Mouse (Mus musculus) limb, embryonic 14.5 days (tissue): ENCODE measurements around the gene Mus81. TPM values are rescaled to one million over a fixed set of nuclear protein-coding genes. Genes with fewer than 3 reads are reported as not detected.

Experiments
- ATAC-seq: fragments of 200-750 bp; cut with Nextera tagmentation; 2 replicates; pipeline ENCODE4 v1.8.0; 2017; ENCODE audit warnings: low read depth, moderate number of reproducible peaks, moderate TSS enrichment; ENCODE audit not compliant: low FRiP score
- DNase-seq: peaks from one replicate; pipeline ENCODE4 v3.0.0-alpha.2; 2015; ENCODE audit warnings: low spot score
- H3K27ac ChIP-seq: fragments of 300-500 bp; sonication (generic); replicated peaks from 2 replicates; pipeline ENCODE4 v1.5.1; 2014; ENCODE audit warnings: low read depth, mild to moderate bottlenecking, low read length, moderate library complexity, mixed read lengths
- H3K27me3 ChIP-seq: fragments of 300-500 bp; sonication (generic); 2 replicates; pipeline ENCODE4 v1.6.1; 2014; ENCODE audit warnings: low read length, mixed read lengths; ENCODE audit not compliant: control insufficient read depth, insufficient read depth
- H3K36me3 ChIP-seq: fragments of 300-500 bp; sonication (generic); 2 replicates; pipeline ENCODE4 v1.6.1; 2014; ENCODE audit warnings: mild to moderate bottlenecking, low read length, moderate library complexity, mixed read lengths; ENCODE audit not compliant: control insufficient read depth, insufficient read depth
- H3K4me1 ChIP-seq: fragments of 300-500 bp; sonication (generic); 2 replicates; pipeline ENCODE4 v1.6.1; 2014; ENCODE audit warnings: antibody characterized with exemption, low read length, mixed read lengths; ENCODE audit not compliant: control insufficient read depth, insufficient read depth
- H3K4me2 ChIP-seq: fragments of 300-500 bp; sonication (generic); replicated peaks from 2 replicates; pipeline ENCODE4 v1.6.1; 2014; ENCODE audit warnings: low read depth, mild to moderate bottlenecking, low read length, moderate library complexity; ENCODE audit not compliant: severe bottlenecking
- H3K4me3 ChIP-seq: fragments of 300-500 bp; sonication (generic); replicated peaks from 2 replicates; pipeline ENCODE4 v1.5.1; 2014; ENCODE audit warnings: low read length
- H3K9ac ChIP-seq: fragments of 300-500 bp; sonication (generic); 2 replicates; pipeline ENCODE4 v1.6.1; 2014; ENCODE audit warnings: mild to moderate bottlenecking, low read depth, low read length, moderate library complexity; ENCODE audit not compliant: severe bottlenecking
- H3K9me3 ChIP-seq: fragments of 300-500 bp; sonication (generic); 2 replicates; pipeline ENCODE4 v1.6.1; 2016; ENCODE audit warnings: low read length; ENCODE audit not compliant: control insufficient read depth
- POLR2A ChIP-seq: fragments of 200-500 bp; IDR thresholded peaks from 2 replicates; pipeline ENCODE4 v1.8.0; 2012; ENCODE audit warnings: inconsistent platforms, mild to moderate bottlenecking, moderate library complexity, borderline replicate concordance; ENCODE audit not compliant: insufficient read depth, insufficient read length; ENCODE audit errors: extremely low read depth
- WGBS: fragments of 180-500 bp; shearing (Covaris S2); extraction: QIAGEN DNeasy Blood & Tissue Kit; methylation state at CpG from one replicate; pipeline ENCODE4 v1.1.7; 2014; 5-methylcytosine and 5-hydroxymethylcytosine counted together
- polyA plus RNA-seq, 2 experiments: library from polyadenylated mRNA; depleted of rRNA in 1 of 2; stranded (reverse) in 1 of 2; unstranded in 1 of 2; fragments of >200 nt; fragmentation: Nextera tagmentation in 1 of 2; extraction: Ambion mirVana in 1 of 2; gene quantifications; 2 replicates each; pipeline versions ENCODE4 v1.2.1 to v1.2.3; 2012 to 2014

Mus81 gene
- polyA plus RNA-seq, 2 experiments, result 33.9 to 40.8 TPM

GRCm38 (mm10) chr19:5518721-5519120 lies 30.5 kb upstream of the Mus81 start:
- Histone ChIP-seq H3K36me3 (no peaks in the 10 kb centered on the region), H3K4me1 (no peaks in the 10 kb centered on the region), H3K9me3 (no peaks in the 10 kb centered on the region), H3K27ac (no peak overlapping the region), H3K4me3 (no peak overlapping the region), H3K27me3 (no peaks in the 10 kb centered on the region), H3K4me2 (no peak overlapping the region), H3K9ac (no peak overlapping the region)
- no peak for DNase-seq
- 89% methylated on average over 3 of the region's 3 CpGs for WGBS
- TF ChIP-seq POLR2A, result no peak
- ATAC-seq, result no peak

- 78% methylated on average over 8 of the region's 8 CpGs for WGBS
- no peaks in the 10 kb centered on the region for H3K36me3 ChIP-seq
- no peak overlapping the region for H3K27ac ChIP-seq
- H3K9ac ChIP-seq, result no peak overlapping the region
- no peak overlapping the region for H3K4me2 ChIP-seq
- H3K4me3 ChIP-seq, result no peak overlapping the region
- H3K9me3 ChIP-seq, result no peaks in the 10 kb centered on the region
- H3K27me3 ChIP-seq, result no peaks in the 10 kb centered on the region
- ATAC-seq, result no peak
- no peak for TF ChIP-seq POLR2A
- no peak for DNase-seq
- no peaks in the 10 kb centered on the region for H3K4me1 ChIP-seq
These were observed 28.8 kb upstream of the Mus81 start for GRCm38 (mm10) chr19:5516906-5517505.

- Histone ChIP-seq H3K36me3 (no peaks in the 10 kb centered on the region), H3K27ac (no peak overlapping the region), H3K9me3 (no peaks in the 10 kb centered on the region), H3K4me1 (peaks cover 2% of the 10 kb centered on the region; the same call in 1 of the 2 replicates), H3K4me2 (no peak overlapping the region), H3K27me3 (no peaks in the 10 kb centered on the region), H3K4me3 (no peak overlapping the region), H3K9ac (no peak overlapping the region)
- 82% methylated on average over 7 of the region's 7 CpGs for WGBS
- ATAC-seq, result no peak
- no peak for TF ChIP-seq POLR2A
- DNase-seq, result no peak
These were observed 27.9 kb upstream of the Mus81 start for GRCm38 (mm10) chr19:5515840-5516777.

GRCm38 (mm10) chr19:5513005-5513349 lies 24.8 kb upstream of the Mus81 start:
- no peak for TF ChIP-seq POLR2A
- WGBS, result 85% methylated on average over 3 of the region's 3 CpGs
- Histone ChIP-seq H3K27ac (no peak overlapping the region), H3K4me1 (peaks cover 4% of the 10 kb centered on the region; the same call in 1 of the 2 replicates), H3K27me3 (no peaks in the 10 kb centered on the region), H3K9ac (no peak overlapping the region), H3K9me3 (no peaks in the 10 kb centered on the region; the same call in 1 of the 2 replicates), H3K4me2 (no peak overlapping the region), H3K4me3 (no peak overlapping the region), H3K36me3 (no peaks in the 10 kb centered on the region)
- DNase-seq (no peak), ATAC-seq (no peak)

GRCm38 (mm10) chr19:5512091-5513004 lies 24.1 kb upstream of the Mus81 start:
- ATAC-seq (no peak), DNase-seq (no peak)
- peaks cover 4% of the 10 kb centered on the region; the same call in 1 of the 2 replicates for H3K4me1 ChIP-seq
- no peak overlapping the region for H3K4me3 ChIP-seq
- H3K9me3 ChIP-seq, result no peaks in the 10 kb centered on the region; the same call in 1 of the 2 replicates
- H3K9ac ChIP-seq, result no peak overlapping the region
- WGBS, result 89% methylated on average over 12 of the region's 12 CpGs
- H3K27ac ChIP-seq, result no peak overlapping the region
- no peaks in the 10 kb centered on the region for H3K36me3 ChIP-seq
- no peak overlapping the region for H3K4me2 ChIP-seq
- TF ChIP-seq POLR2A, result no peak
- no peaks in the 10 kb centered on the region for H3K27me3 ChIP-seq
